Mouse (Mus musculus): Measurements from ENCODE around the gene B4galt3. TPM values are rescaled to one million over a fixed set of nuclear protein-coding genes. Genes with fewer than 3 reads are reported as not detected.

B4galt3 gene
- polyA plus RNA-seq, 1 experiment from 2014 or later: 58.4 TPM

- ATAC-seq (ENCODE audit: low FRiP score) (no peak), DNase-seq (ENCODE audit: low spot score, missing footprints) (no peak)
- H3K27ac ChIP-seq (ENCODE audit: low read depth, low read length): no peak overlapping the region
- no peak overlapping the region for H3K4me3 ChIP-seq (ENCODE audit: low read depth, low read length)
- 87% methylated on average over 1 of the region's 1 CpGs for WGBS
- H3K36me3 ChIP-seq (ENCODE audit: control insufficient read depth, insufficient read depth, low read length): no peaks in the 10 kb centered on the region
- peaks cover 9% of the 10 kb centered on the region for H3K4me1 ChIP-seq (ENCODE audit: control insufficient read depth, insufficient read depth, low read length)
- no peaks in the 10 kb centered on the region for H3K27me3 ChIP-seq (ENCODE audit: control insufficient read depth, insufficient read depth, low read length)
- no peak overlapping the region for H3K9ac ChIP-seq (ENCODE audit: low read length)
- no peaks in the 10 kb centered on the region for H3K9me3 ChIP-seq (ENCODE audit: control insufficient read depth, low read length)
- H3K4me2 ChIP-seq: no peak overlapping the region
Observed at GRCm38 (mm10) chr1:171227879-171228278, 42.2 kb upstream of the B4galt3 start.

- Histone ChIP-seq H3K27ac (ENCODE audit: low read depth, low read length) (no peak overlapping the region), H3K4me1 (ENCODE audit: control insufficient read depth, insufficient read depth, low read length) (peaks cover 9% of the 10 kb centered on the region), H3K36me3 (ENCODE audit: control insufficient read depth, insufficient read depth, low read length) (peaks cover 4% of the 10 kb centered on the region), H3K4me3 (ENCODE audit: low read depth, low read length) (no peak overlapping the region), H3K4me2 (no peak overlapping the region), H3K9me3 (ENCODE audit: control insufficient read depth, low read length) (no peaks in the 10 kb centered on the region), H3K9ac (ENCODE audit: low read length) (no peak overlapping the region), H3K27me3 (ENCODE audit: control insufficient read depth, insufficient read depth, low read length) (no peaks in the 10 kb centered on the region)
- no peak for DNase-seq (ENCODE audit: low spot score, missing footprints)
- no peak for ATAC-seq (ENCODE audit: low FRiP score)
- 29% methylated on average over 6 of the region's 6 CpGs for WGBS
Observed at GRCm38 (mm10) chr1:171229750-171230149, 40.4 kb upstream of the B4galt3 start.

- Histone ChIP-seq H3K36me3 (ENCODE audit: control insufficient read depth, insufficient read depth, low read length) (peaks cover 7% of the 10 kb centered on the region), H3K9me3 (ENCODE audit: control insufficient read depth, low read length) (no peaks in the 10 kb centered on the region), H3K4me1 (ENCODE audit: control insufficient read depth, insufficient read depth, low read length) (peaks cover 9% of the 10 kb centered on the region), H3K4me2 (no peak overlapping the region), H3K4me3 (ENCODE audit: low read depth, low read length) (no peak overlapping the region), H3K27ac (ENCODE audit: low read depth, low read length) (no peak overlapping the region), H3K9ac (ENCODE audit: low read length) (no peak overlapping the region), H3K27me3 (ENCODE audit: control insufficient read depth, insufficient read depth, low read length) (no peaks in the 10 kb centered on the region)
- WGBS: 55% methylated on average over 3 of the region's 3 CpGs
- no peak for DNase-seq (ENCODE audit: low spot score, missing footprints)
- ATAC-seq (ENCODE audit: low FRiP score): no peak
Observed at GRCm38 (mm10) chr1:171230215-171230614, 39.9 kb upstream of the B4galt3 start.

- H3K9ac ChIP-seq (ENCODE audit: low read length): no peak overlapping the region
- H3K4me1 ChIP-seq (ENCODE audit: control insufficient read depth, insufficient read depth, low read length): peaks cover 9% of the 10 kb centered on the region
- no peak overlapping the region for H3K27ac ChIP-seq (ENCODE audit: low read depth, low read length)
- 76% methylated on average over 4 of the region's 4 CpGs for WGBS
- ATAC-seq (ENCODE audit: low FRiP score) (no peak), DNase-seq (ENCODE audit: low spot score, missing footprints) (no peak)
- no peak overlapping the region for H3K4me2 ChIP-seq
- no peaks in the 10 kb centered on the region for H3K27me3 ChIP-seq (ENCODE audit: control insufficient read depth, insufficient read depth, low read length)
- peaks cover 16% of the 10 kb centered on the region for H3K36me3 ChIP-seq (ENCODE audit: control insufficient read depth, insufficient read depth, low read length)
- H3K9me3 ChIP-seq (ENCODE audit: control insufficient read depth, low read length): no peaks in the 10 kb centered on the region
- no peak overlapping the region for H3K4me3 ChIP-seq (ENCODE audit: low read depth, low read length)
Observed at GRCm38 (mm10) chr1:171231844-171232243, 38.3 kb upstream of the B4galt3 start.

GRCm38 (mm10) chr1:171232348-171232747 lies 37.8 kb upstream of the B4galt3 start:
- H3K9ac ChIP-seq (ENCODE audit: low read length): no peak overlapping the region
- 89% methylated on average over 5 of the region's 5 CpGs for WGBS
- no peak for ATAC-seq (ENCODE audit: low FRiP score)
- no peaks in the 10 kb centered on the region for H3K9me3 ChIP-seq (ENCODE audit: control insufficient read depth, low read length)
- no peak for DNase-seq (ENCODE audit: low spot score, missing footprints)
- H3K27ac ChIP-seq (ENCODE audit: low read depth, low read length): no peak overlapping the region
- peaks cover 21% of the 10 kb centered on the region for H3K36me3 ChIP-seq (ENCODE audit: control insufficient read depth, insufficient read depth, low read length)
- no peaks in the 10 kb centered on the region for H3K27me3 ChIP-seq (ENCODE audit: control insufficient read depth, insufficient read depth, low read length)
- no peak overlapping the region for H3K4me3 ChIP-seq (ENCODE audit: low read depth, low read length)
- H3K4me1 ChIP-seq (ENCODE audit: control insufficient read depth, insufficient read depth, low read length): peaks cover 9% of the 10 kb centered on the region
- H3K4me2 ChIP-seq: no peak overlapping the region

GRCm38 (mm10) chr1:171232800-171233730 lies 37.1 kb upstream of the B4galt3 start:
- Histone ChIP-seq H3K9ac (ENCODE audit: low read length) (no peak overlapping the region), H3K4me3 (ENCODE audit: low read depth, low read length) (no peak overlapping the region)

GRCm38 (mm10) chr1:171234126-171234525 lies 36.0 kb upstream of the B4galt3 start, which contains the start of gene Fcer1g:
TSS of gene Fcer1g (minus strand) at chr1:171234365.
- H3K4me1 ChIP-seq (ENCODE audit: control insufficient read depth, insufficient read depth, low read length): peaks cover 9% of the 10 kb centered on the region
- no peak within 1 kb of the TSS for H3K4me3 ChIP-seq (ENCODE audit: low read depth, low read length)
- no peaks in the 10 kb centered on the region for H3K27me3 ChIP-seq (ENCODE audit: control insufficient read depth, insufficient read depth, low read length)
- ATAC-seq (ENCODE audit: low FRiP score): no peak
- H3K27ac ChIP-seq (ENCODE audit: low read depth, low read length): no peak within 1 kb of the TSS
- peaks cover 27% of the 10 kb centered on the region for H3K36me3 ChIP-seq (ENCODE audit: control insufficient read depth, insufficient read depth, low read length)
- H3K9me3 ChIP-seq (ENCODE audit: control insufficient read depth, low read length): no peaks in the 10 kb centered on the region
- 96% methylated on average over 14 of the region's 14 CpGs for WGBS
- no peak within 1 kb of the TSS for H3K4me2 ChIP-seq
- H3K9ac ChIP-seq (ENCODE audit: low read length): no peak within 1 kb of the TSS
- no peak for DNase-seq (ENCODE audit: low spot score, missing footprints)

More at GRCm38 (mm10) chr1:171232800-171233730, 37.1 kb upstream of the B4galt3 start:
- DNase-seq (ENCODE audit: low spot score, missing footprints) (no peak), ATAC-seq (ENCODE audit: low FRiP score) (no peak)
- Histone ChIP-seq H3K9me3 (ENCODE audit: control insufficient read depth, low read length) (no peaks in the 10 kb centered on the region), H3K27me3 (ENCODE audit: control insufficient read depth, insufficient read depth, low read length) (no peaks in the 10 kb centered on the region), H3K4me1 (ENCODE audit: control insufficient read depth, insufficient read depth, low read length) (peaks cover 9% of the 10 kb centered on the region), H3K27ac (ENCODE audit: low read depth, low read length) (no peak overlapping the region), H3K4me2 (no peak overlapping the region), H3K36me3 (ENCODE audit: control insufficient read depth, insufficient read depth, low read length) (peaks cover 26% of the 10 kb centered on the region)
- WGBS: 89% methylated on average over 12 of the region's 12 CpGs

- ATAC-seq (ENCODE audit: low FRiP score) (no peak), DNase-seq (ENCODE audit: low spot score, missing footprints) (no peak)
- Histone ChIP-seq H3K4me2 (no peak overlapping the region), H3K9me3 (ENCODE audit: control insufficient read depth, low read length) (no peaks in the 10 kb centered on the region), H3K9ac (ENCODE audit: low read length) (no peak overlapping the region), H3K36me3 (ENCODE audit: control insufficient read depth, insufficient read depth, low read length) (peaks cover 29% of the 10 kb centered on the region), H3K27ac (ENCODE audit: low read depth, low read length) (no peak overlapping the region), H3K4me1 (ENCODE audit: control insufficient read depth, insufficient read depth, low read length) (peaks cover 5% of the 10 kb centered on the region), H3K4me3 (ENCODE audit: low read depth, low read length) (no peak overlapping the region), H3K27me3 (ENCODE audit: control insufficient read depth, insufficient read depth, low read length) (no peaks in the 10 kb centered on the region)
- 94% methylated on average over 4 of the region's 4 CpGs for WGBS
Observed at GRCm38 (mm10) chr1:171234538-171234937, 35.6 kb upstream of the B4galt3 start.

- DNase-seq (ENCODE audit: low spot score, missing footprints) (no peak), ATAC-seq (ENCODE audit: low FRiP score) (no peak)
- Histone ChIP-seq H3K36me3 (ENCODE audit: control insufficient read depth, insufficient read depth, low read length) (peaks cover 29% of the 10 kb centered on the region), H3K4me2 (no peak overlapping the region), H3K27ac (ENCODE audit: low read depth, low read length) (no peak overlapping the region), H3K4me1 (ENCODE audit: control insufficient read depth, insufficient read depth, low read length) (no peaks in the 10 kb centered on the region), H3K27me3 (ENCODE audit: control insufficient read depth, insufficient read depth, low read length) (no peaks in the 10 kb centered on the region), H3K4me3 (ENCODE audit: low read depth, low read length) (no peak overlapping the region), H3K9me3 (ENCODE audit: control insufficient read depth, low read length) (no peaks in the 10 kb centered on the region), H3K9ac (ENCODE audit: low read length) (no peak overlapping the region)
- 88% methylated on average over 4 of the region's 4 CpGs for WGBS
Observed at GRCm38 (mm10) chr1:171235791-171236190, 34.3 kb upstream of the B4galt3 start.
